Mouse (Mus musculus) heart, embryonic 12.5 days (tissue): ENCODE data around the gene 6430571L13Rik. TPM values are rescaled to one million over a fixed set of nuclear protein-coding genes. Genes with fewer than 3 reads are reported as not detected.

Experiments used
- ATAC-seq: fragments of 200-750 bp; cut with Nextera tagmentation; 2 replicates; pipeline ENCODE4 v1.8.0; 2017; ENCODE audit warnings: moderate TSS enrichment, moderate library complexity; ENCODE audit not compliant: insufficient number of reproducible peaks, low FRiP score
- H3K27ac ChIP-seq: fragments of 300-500 bp; sonication (generic); 2 replicates; pipeline ENCODE4 v1.5.1; 2016; ENCODE audit warnings: mild to moderate bottlenecking, moderate library complexity; ENCODE audit not compliant: poor library complexity, severe bottlenecking
- H3K27me3 ChIP-seq: fragments of 300-500 bp; sonication (generic); replicated peaks from 2 replicates; pipeline ENCODE4 v1.6.1; 2016; ENCODE audit warnings: mild to moderate bottlenecking, moderate library complexity
- H3K36me3 ChIP-seq: fragments of 300-500 bp; sonication (generic); 2 replicates; pipeline ENCODE4 v1.6.1; 2016; ENCODE audit warnings: mild to moderate bottlenecking, moderate library complexity
- H3K4me1 ChIP-seq: fragments of 300-500 bp; sonication (generic); replicated peaks from 2 replicates; pipeline ENCODE4 v1.6.1; 2016; ENCODE audit warnings: mild to moderate bottlenecking
- H3K4me2 ChIP-seq: fragments of 300-500 bp; sonication (generic); 2 replicates; pipeline ENCODE4 v1.6.1; 2016; ENCODE audit warnings: mild to moderate bottlenecking, moderate library complexity
- H3K4me3 ChIP-seq: fragments of 300-500 bp; sonication (generic); 2 replicates; pipeline ENCODE4 v1.5.1; 2016; ENCODE audit warnings: mild to moderate bottlenecking
- H3K9ac ChIP-seq: fragments of 300-500 bp; sonication (generic); 2 replicates; pipeline ENCODE4 v1.6.1; 2016; ENCODE audit warnings: mild to moderate bottlenecking, moderate library complexity
- H3K9me3 ChIP-seq: fragments of 300-500 bp; sonication (generic); replicated peaks from 2 replicates; pipeline ENCODE4 v1.6.1; 2016; ENCODE audit warnings: mild to moderate bottlenecking, moderate library complexity
- WGBS: fragments of 180-500 bp; shearing (Covaris S2); methylation state at CpG from one replicate; pipeline ENCODE4 v1.1.7; 2016; 5-methylcytosine and 5-hydroxymethylcytosine counted together
- polyA plus RNA-seq: library from polyadenylated mRNA; unstranded; fragments of >200 nt; fragmentation: Nextera tagmentation; extraction: Ambion mirVana; gene quantifications from 2 replicates; pipeline ENCODE4 v1.2.1, GENCODE M21; 2016

The 6430571L13Rik gene
- polyA plus RNA-seq, 1 experiment from 2014 or later: 1.1 TPM

DNA sequence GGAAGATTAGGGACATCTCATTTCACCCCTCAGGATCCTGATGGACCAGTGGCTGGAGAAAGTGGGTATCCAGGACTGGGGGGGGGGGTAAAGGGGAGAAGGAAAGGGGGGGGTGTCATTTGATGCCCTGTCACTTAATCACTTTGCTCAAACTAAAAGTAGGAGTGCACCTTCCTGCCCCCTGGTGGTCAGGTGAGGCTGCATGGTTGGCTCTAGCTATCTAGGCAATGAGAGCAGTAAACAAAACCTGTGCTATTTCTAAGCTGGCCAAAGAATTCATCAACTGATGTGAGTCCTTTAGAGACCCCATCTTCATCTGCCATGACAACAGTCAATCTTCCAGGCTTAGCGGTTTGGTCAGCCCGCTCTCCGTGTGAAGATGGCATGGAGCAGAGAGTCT is 46.3 kb downstream of the 6430571L13Rik start:
- peaks cover 7% of the 10 kb centered on the region for H3K4me1 ChIP-seq
- H3K4me3 ChIP-seq: no peak overlapping the region
- no peak overlapping the region for H3K9ac ChIP-seq
- ATAC-seq: no peak
- H3K9me3 ChIP-seq: no peaks in the 10 kb centered on the region
- peaks cover 37% of the 10 kb centered on the region for H3K27me3 ChIP-seq
- 69% methylated on average over 3 of the region's 3 CpGs for WGBS
- H3K36me3 ChIP-seq: no peaks in the 10 kb centered on the region
- H3K27ac ChIP-seq: no peak overlapping the region
- H3K4me2 ChIP-seq: no peak overlapping the region

DNA sequence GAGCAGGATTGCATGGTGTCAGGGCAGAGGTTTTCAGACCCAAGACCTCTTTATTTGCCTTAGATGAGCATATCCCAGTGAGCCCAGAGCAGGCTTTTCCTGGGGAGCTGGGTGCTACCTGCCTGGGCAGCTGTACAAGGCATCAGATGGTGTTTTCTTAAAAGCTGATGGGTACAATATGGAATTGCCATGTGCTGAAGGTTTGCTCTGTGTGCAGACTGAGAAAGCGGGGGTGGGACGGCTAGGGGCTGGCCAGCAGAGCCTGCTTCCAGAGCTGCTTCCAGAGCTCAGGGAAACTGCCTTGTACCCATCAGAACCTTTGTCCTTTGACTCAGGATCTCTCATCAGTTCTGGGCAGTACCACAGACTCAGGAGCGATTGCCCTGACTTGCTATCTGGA is 47.3 kb downstream of the 6430571L13Rik start:
- 73% methylated on average over 3 of the region's 3 CpGs for WGBS
- Histone ChIP-seq H3K27me3 (peaks cover 28% of the 10 kb centered on the region), H3K9ac (no peak overlapping the region), H3K4me2 (no peak overlapping the region), H3K4me1 (0 out of 2 replicates have a peak, but pooled peaks cover 3% of the 10 kb centered on the region), H3K27ac (no peak overlapping the region), H3K9me3 (no peaks in the 10 kb centered on the region), H3K4me3 (no peak overlapping the region), H3K36me3 (no peaks in the 10 kb centered on the region)
- no peak for ATAC-seq

DNA sequence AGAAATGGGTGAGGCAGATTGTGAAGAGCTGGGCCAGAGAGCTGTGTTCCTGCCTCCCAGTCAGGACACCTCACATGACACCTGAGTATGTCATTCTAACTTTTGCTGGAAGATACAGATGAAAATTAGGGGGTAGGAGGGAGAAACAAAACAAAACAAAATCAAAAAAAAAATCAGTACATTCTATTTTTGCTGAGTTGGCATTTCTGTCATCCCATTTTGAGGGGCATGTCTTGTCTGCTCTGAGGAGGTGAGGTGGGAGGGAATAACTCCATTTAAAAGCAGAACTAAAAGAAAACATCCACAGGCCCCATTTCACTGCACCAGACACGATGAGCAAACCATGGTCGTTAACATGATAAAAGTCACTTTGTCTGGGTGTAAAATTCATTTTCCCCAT is 47.9 kb downstream of the 6430571L13Rik start:
- H3K9ac ChIP-seq: no peak overlapping the region
- 0 out of 2 replicates have a peak, but pooled peaks cover 3% of the 10 kb centered on the region for H3K4me1 ChIP-seq
- H3K9me3 ChIP-seq: no peaks in the 10 kb centered on the region
- peaks cover 24% of the 10 kb centered on the region for H3K27me3 ChIP-seq
- H3K4me3 ChIP-seq: no peak overlapping the region
- H3K27ac ChIP-seq: no peak overlapping the region
- WGBS: 59% methylated on average over 2 of the region's 2 CpGs
- ATAC-seq: no peak
- H3K36me3 ChIP-seq: no peaks in the 10 kb centered on the region
- no peak overlapping the region for H3K4me2 ChIP-seq

DNA sequence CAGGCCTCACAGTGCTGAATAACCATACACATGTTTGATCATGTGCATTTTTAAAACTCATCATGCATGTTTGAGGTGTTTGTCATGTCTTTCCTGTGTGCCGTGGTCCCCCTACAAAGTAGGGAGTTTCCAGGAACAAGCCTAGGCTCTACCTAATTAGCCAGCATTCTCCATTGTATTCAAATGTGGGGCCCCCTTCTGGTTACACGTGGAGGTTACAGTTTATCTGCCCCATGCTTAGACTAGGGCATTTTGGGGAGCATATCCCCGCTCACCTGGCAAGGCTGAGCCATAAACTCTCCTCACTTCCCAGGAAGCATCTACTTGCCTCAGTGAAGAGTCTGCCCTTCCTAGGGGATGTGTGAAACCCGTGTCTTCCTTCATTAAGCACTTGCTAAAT is 56.0 kb downstream of the 6430571L13Rik start:
- Histone ChIP-seq H3K4me3 (no peak overlapping the region), H3K4me2 (no peak overlapping the region), H3K9me3 (no peaks in the 10 kb centered on the region), H3K27ac (no peak overlapping the region), H3K27me3 (peaks cover 64% of the 10 kb centered on the region), H3K9ac (no peak overlapping the region), H3K36me3 (no peaks in the 10 kb centered on the region), H3K4me1 (peaks cover 10% of the 10 kb centered on the region)
- 30% methylated on average over 4 of the region's 4 CpGs for WGBS
- ATAC-seq: no peak

DNA sequence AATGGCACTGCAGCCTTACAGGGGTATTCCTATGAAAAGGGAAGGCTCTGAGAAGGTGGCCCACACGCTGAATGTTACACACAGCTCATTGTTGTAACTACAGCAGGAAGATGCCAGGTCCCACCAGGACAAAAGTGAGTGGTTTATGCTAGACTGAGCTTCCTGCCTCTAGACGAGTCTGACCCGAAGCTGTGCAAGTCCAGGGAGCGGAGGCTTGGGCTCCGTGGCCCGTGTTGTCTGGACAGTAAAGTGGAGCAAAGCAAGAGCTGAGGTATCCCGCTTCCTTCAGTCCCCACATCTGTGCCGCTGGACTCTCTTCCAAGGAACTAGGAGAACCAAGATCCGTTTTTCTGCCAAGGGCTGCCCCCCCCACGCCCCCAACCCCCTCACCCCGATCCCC is 58.6 kb downstream of the 6430571L13Rik start:
- no peak for ATAC-seq
- H3K4me2 ChIP-seq: peak overlapping the region; percentile 99
- peak overlapping the region; percentile 85; the same call in 1 of the 2 replicates for H3K9ac ChIP-seq
- H3K9me3 ChIP-seq: no peaks in the 10 kb centered on the region
- peaks cover 10% of the 10 kb centered on the region for H3K4me1 ChIP-seq
- H3K4me3 ChIP-seq: no peak overlapping the region
- H3K27me3 ChIP-seq: peaks cover 83% of the 10 kb centered on the region
- 36% methylated on average over 11 of the region's 11 CpGs for WGBS
- no peaks in the 10 kb centered on the region for H3K36me3 ChIP-seq
- 0 out of 2 replicates have a peak overlapping the region, but pooled peaks have one; percentile 33 for H3K27ac ChIP-seq

DNA sequence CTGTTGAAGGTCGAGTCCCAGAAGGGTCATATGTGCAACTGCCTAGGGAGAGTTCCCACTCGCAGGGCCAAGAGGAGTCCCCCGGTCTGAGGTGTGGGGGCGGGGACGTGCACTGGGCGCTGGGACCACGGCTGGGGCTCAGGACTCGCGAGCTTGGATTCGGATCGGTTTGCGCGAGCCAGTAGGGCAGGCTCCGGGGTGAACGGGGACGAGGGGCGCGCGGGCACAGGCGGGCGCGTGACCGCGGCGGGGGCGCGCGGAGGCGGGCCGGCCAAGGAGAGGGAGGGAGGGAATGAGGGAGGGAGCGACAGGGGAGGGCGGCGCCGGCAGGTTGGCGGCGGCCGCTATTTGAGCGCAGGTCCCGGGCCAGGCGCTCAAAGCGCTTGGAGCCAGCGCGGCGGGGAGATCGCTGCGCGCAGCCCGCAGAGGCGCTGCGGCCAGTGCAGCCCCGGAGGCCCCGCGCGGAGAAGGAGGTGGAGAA is 59.1 kb downstream of the 6430571L13Rik start, which contains the start of gene Cacna2d2:
Gene Cacna2d2, plus strand, starts transcription at position 122 of the 481 bp plus-strand sequence.
- Histone ChIP-seq H3K27ac (peak within 1 kb of the TSS; percentile 65), H3K27me3 (peaks cover 78% of the 10 kb centered on the region), H3K36me3 (no peaks in the 10 kb centered on the region), H3K9me3 (no peaks in the 10 kb centered on the region), H3K4me1 (peaks cover 10% of the 10 kb centered on the region), H3K4me2 (peak within 1 kb of the TSS; percentile 99), H3K4me3 (peak within 1 kb of the TSS; percentile 90), H3K9ac (peak within 1 kb of the TSS; percentile 85)
- ATAC-seq: peak; percentile 71
- WGBS: under 1% methylated on average over 30 of the region's 54 CpGs

DNA sequence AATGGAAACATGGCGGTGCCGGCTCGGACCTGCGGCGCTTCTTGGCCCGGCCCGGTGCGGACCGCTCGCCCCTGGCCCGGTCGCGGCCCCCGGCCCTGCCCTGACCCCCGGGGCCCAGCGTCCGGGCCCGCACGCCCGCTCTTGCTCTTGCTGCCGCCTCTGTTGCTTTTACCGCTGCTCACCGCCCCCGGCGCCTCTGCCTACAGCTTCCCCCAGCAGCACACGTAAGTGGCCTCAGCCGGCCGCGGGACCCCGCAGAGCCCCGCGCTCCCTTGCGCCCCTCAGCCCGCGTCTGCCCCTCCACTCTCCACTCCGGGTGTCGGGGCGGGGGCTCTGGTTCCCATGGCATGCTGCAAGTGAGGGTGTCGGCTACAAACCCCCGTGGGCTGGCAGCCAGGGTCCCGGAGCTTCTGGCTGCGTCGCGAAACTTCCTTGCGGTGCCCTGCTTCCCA is 59.7 kb downstream of the 6430571L13Rik start:
- Histone ChIP-seq H3K9ac (peak overlapping the region; percentile 85), H3K4me2 (peak overlapping the region; percentile 99), H3K4me1 (peaks cover 10% of the 10 kb centered on the region), H3K36me3 (no peaks in the 10 kb centered on the region), H3K4me3 (peak overlapping the region; percentile 90), H3K27me3 (peaks cover 75% of the 10 kb centered on the region), H3K9me3 (no peaks in the 10 kb centered on the region), H3K27ac (peak overlapping the region; percentile 65)
- ATAC-seq: peak; percentile 41
- WGBS: under 1% methylated on average over 35 of the region's 45 CpGs

DNA sequence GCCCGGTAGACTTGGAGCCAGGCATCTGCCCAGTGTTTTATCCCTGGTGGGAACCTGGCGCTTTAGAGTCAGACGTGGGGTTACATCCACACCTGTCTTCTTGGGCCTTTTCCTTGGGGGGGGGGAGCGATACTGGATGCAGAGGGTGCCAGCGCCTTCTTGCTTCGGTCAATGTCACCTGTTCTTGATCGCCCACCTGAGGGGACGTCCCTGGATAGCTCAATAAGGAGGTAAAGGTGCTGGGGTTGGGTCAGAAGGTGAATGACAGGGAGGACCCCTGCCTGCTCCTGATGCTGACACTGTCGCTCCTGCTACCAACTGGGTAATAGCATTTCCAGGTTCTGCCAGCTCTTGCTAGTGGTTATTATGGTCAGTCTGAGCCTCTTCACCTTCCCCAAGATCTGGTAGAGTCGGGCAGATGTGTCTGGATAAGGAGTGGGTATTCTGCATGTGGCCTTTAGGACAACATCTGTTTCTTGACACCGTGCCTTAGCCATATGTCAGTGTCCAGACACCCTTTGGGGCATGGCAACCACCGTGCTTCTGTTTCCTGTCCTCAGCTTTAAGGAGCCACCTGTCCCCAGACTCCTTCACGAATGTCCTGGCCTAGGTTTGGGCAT is 60.4 kb downstream of the 6430571L13Rik start:
- WGBS: 16% methylated on average over 13 of the region's 13 CpGs
- no peaks in the 10 kb centered on the region for H3K36me3 ChIP-seq
- no peaks in the 10 kb centered on the region for H3K9me3 ChIP-seq
- H3K4me3 ChIP-seq: peak overlapping the region; percentile 90
- H3K4me1 ChIP-seq: peaks cover 10% of the 10 kb centered on the region
- H3K9ac ChIP-seq: peak overlapping the region; percentile 85
- no peak for ATAC-seq
- H3K27ac ChIP-seq: no peak overlapping the region
- peak overlapping the region; percentile 99 for H3K4me2 ChIP-seq
- H3K27me3 ChIP-seq: peaks cover 75% of the 10 kb centered on the region

Other genes starting within 250 kb of the 6430571L13Rik start
- 0.91 and 1.3 TPM in 2 replicates for gene Dock3, start 108.7 kb upstream of the 6430571L13Rik start, polyA plus RNA-seq
- gene Mapkapk3, start 50.7 kb upstream of the 6430571L13Rik start, polyA plus RNA-seq: 7.1 and 7.3 TPM in 2 replicates
- gene Cish, start 44.6 kb upstream of the 6430571L13Rik start, polyA plus RNA-seq: 15.6 and 16.4 TPM in 2 replicates
- gene Hemk1, start 2.3 kb upstream of the 6430571L13Rik start, polyA plus RNA-seq: 11.4 and 13.4 TPM in 2 replicates
- 5.9 and 6.2 TPM in 2 replicates for gene Cacna2d2, start 59.0 kb downstream of the 6430571L13Rik start, polyA plus RNA-seq
- gene Tmem115, start 193.3 kb downstream of the 6430571L13Rik start, polyA plus RNA-seq: 37.5 and 41.2 TPM in 2 replicates
- 16.6 and 18.4 TPM in 2 replicates for gene Cyb561d2, start 201.6 kb downstream of the 6430571L13Rik start, polyA plus RNA-seq
- gene Nprl2, start 201.6 kb downstream of the 6430571L13Rik start, polyA plus RNA-seq: 24.4 and 25.1 TPM in 2 replicates
- gene Zmynd10, start 206.7 kb downstream of the 6430571L13Rik start, polyA plus RNA-seq: 0.22 and 0.35 TPM in 2 replicates
- gene Rassf1, start 211.0 kb downstream of the 6430571L13Rik start, polyA plus RNA-seq: 48.2 and 49.0 TPM in 2 replicates
- gene Tusc2, start 222.7 kb downstream of the 6430571L13Rik start, polyA plus RNA-seq: 60.1 and 61.4 TPM in 2 replicates
- gene Hyal2, start 227.3 kb downstream of the 6430571L13Rik start, polyA plus RNA-seq: 103 and 106 TPM in 2 replicates
- 5.5 and 5.7 TPM in 2 replicates for gene Hyal1, start 236.3 kb downstream of the 6430571L13Rik start, polyA plus RNA-seq
- 10.2 and 12.6 TPM in 2 replicates for gene Naa80, start 238.3 kb downstream of the 6430571L13Rik start, polyA plus RNA-seq
- gene Hyal3, start 240.2 kb downstream of the 6430571L13Rik start, polyA plus RNA-seq: 0.49 and 0.64 TPM in 2 replicates
- gene Ifrd2, start 247.0 kb downstream of the 6430571L13Rik start, polyA plus RNA-seq: 34.0 and 35.5 TPM in 2 replicates